Mouse (Mus musculus): Measurements from ENCODE around the gene Yju2. TPM values are rescaled to one million over a fixed set of nuclear protein-coding genes. Genes with fewer than 3 reads are reported as not detected.

Gene Yju2
- polyA plus RNA-seq, 1 experiment from 2014 or later: 28.2 TPM

GRCm38 (mm10) chr17:56010681-56011080, 51.8 kb downstream of the Yju2 start:
- no peak for ATAC-seq
- peaks cover 47% of the 10 kb centered on the region for H3K36me3 ChIP-seq
- H3K9me3 ChIP-seq: no peaks in the 10 kb centered on the region
- peaks cover 39% of the 10 kb centered on the region for H3K4me1 ChIP-seq (replicated peaks)
- peak overlapping the region; percentile 76 for H3K9ac ChIP-seq (replicated peaks)
- H3K4me2 ChIP-seq (replicated peaks): peak overlapping the region; percentile 80
- peak overlapping the region; percentile 55 for H3K4me3 ChIP-seq (replicated peaks)
- WGBS: 10% methylated on average over 9 of the region's 9 CpGs
- H3K27me3 ChIP-seq: no peaks in the 10 kb centered on the region
- no peak overlapping the region for H3K27ac ChIP-seq

- Histone ChIP-seq H3K27me3 (no peaks in the 10 kb centered on the region), H3K4me1 (replicated peaks) (peaks cover 39% of the 10 kb centered on the region), H3K4me2 (replicated peaks) (peak overlapping the region; percentile 80), H3K9me3 (no peaks in the 10 kb centered on the region), H3K27ac (no peak overlapping the region), H3K36me3 (peaks cover 55% of the 10 kb centered on the region), H3K9ac (replicated peaks) (peak overlapping the region; percentile 76), H3K4me3 (replicated peaks) (0 out of 2 replicates have a peak overlapping the region, but pooled peaks have one; percentile 55)
- 87% methylated on average over 7 of the region's 7 CpGs for WGBS
- no peak for ATAC-seq
These were observed 52.5 kb downstream of the Yju2 start for GRCm38 (mm10) chr17:56011441-56011840.

- no peaks in the 10 kb centered on the region for H3K27me3 ChIP-seq
- peaks cover 22% of the 10 kb centered on the region for H3K4me1 ChIP-seq (replicated peaks)
- ATAC-seq: no peak
- H3K4me2 ChIP-seq (replicated peaks): no peak overlapping the region
- no peak overlapping the region for H3K4me3 ChIP-seq (replicated peaks)
- no peak overlapping the region for H3K27ac ChIP-seq
- no peak overlapping the region for H3K9ac ChIP-seq (replicated peaks)
- peaks cover 92% of the 10 kb centered on the region for H3K36me3 ChIP-seq
- no peaks in the 10 kb centered on the region for H3K9me3 ChIP-seq
- WGBS: 97% methylated on average over 9 of the region's 9 CpGs
These were observed 56.4 kb downstream of the Yju2 start for GRCm38 (mm10) chr17:56015293-56015692.

DNA sequence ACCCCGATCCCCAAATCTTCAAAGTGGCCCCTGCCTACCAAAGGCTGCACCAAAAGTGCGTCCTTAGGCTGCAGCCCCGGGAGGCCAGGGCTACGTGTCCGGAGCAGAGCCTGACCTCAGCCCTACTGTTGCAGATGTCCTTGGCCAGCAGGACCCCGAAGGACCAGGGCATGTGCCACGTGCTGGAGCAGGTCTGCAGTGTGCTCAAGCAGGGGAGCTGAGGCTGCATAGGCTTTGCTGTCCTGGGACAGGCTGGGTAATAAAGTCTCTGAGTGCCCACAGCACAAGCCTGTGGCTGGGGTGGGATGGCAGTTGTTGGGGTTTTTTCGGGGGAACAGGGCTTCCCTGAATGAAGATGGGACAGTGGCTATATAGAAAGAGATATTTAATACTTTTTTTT, 57.5 kb downstream of the Yju2 start:
- Histone ChIP-seq H3K27me3 (no peaks in the 10 kb centered on the region), H3K27ac (no peak overlapping the region), H3K4me1 (replicated peaks) (peaks cover 21% of the 10 kb centered on the region), H3K4me3 (replicated peaks) (no peak overlapping the region), H3K9ac (replicated peaks) (no peak overlapping the region), H3K4me2 (replicated peaks) (no peak overlapping the region), H3K9me3 (no peaks in the 10 kb centered on the region), H3K36me3 (peaks cover 85% of the 10 kb centered on the region)
- WGBS: 91% methylated on average over 8 of the region's 8 CpGs
- no peak for ATAC-seq

- WGBS: 87% methylated on average over 15 of the region's 15 CpGs
- Histone ChIP-seq H3K27me3 (no peaks in the 10 kb centered on the region), H3K27ac (peak overlapping the region; percentile 62), H3K4me2 (replicated peaks) (no peak overlapping the region), H3K9ac (replicated peaks) (no peak overlapping the region), H3K4me1 (replicated peaks) (peaks cover 21% of the 10 kb centered on the region), H3K9me3 (no peaks in the 10 kb centered on the region), H3K36me3 (peaks cover 78% of the 10 kb centered on the region), H3K4me3 (replicated peaks) (no peak overlapping the region)
- ATAC-seq: no peak
These were observed 58.2 kb downstream of the Yju2 start for GRCm38 (mm10) chr17:56016793-56017785.

DNA sequence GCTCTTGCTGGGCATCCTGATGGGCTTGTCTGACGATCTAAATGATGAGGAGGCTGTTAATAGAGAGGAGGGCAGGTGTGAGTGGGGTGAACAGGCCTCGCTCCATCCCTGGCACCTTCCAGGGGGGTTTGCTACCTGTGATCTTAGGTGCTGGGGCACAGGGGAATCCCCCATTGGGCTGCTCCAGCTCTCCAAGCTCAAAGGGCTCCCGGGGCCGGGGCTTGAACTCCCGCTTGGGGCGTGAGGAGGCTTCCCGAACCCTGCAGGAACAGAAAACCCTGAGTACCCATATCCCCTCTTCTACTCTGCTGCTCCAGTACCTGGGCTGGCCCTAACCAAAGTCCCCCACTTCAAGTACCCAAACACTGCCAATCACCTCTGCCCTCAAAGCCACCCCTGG, 58.9 kb downstream of the Yju2 start:
- no peak overlapping the region for H3K4me2 ChIP-seq (replicated peaks)
- ATAC-seq: peak; percentile 9
- 93% methylated on average over 7 of the region's 7 CpGs for WGBS
- no peak overlapping the region for H3K9ac ChIP-seq (replicated peaks)
- peaks cover 24% of the 10 kb centered on the region for H3K4me1 ChIP-seq (replicated peaks)
- H3K36me3 ChIP-seq: peaks cover 71% of the 10 kb centered on the region
- peak overlapping the region; percentile 62 for H3K27ac ChIP-seq
- H3K4me3 ChIP-seq (replicated peaks): no peak overlapping the region
- H3K9me3 ChIP-seq: no peaks in the 10 kb centered on the region
- H3K27me3 ChIP-seq: no peaks in the 10 kb centered on the region

Other genes starting within 250 kb of the Yju2 start
- gene Pot1b, start 246.5 kb upstream of the Yju2 start, polyA plus RNA-seq (2015; fragmentation: Nextera tagmentation; extraction: Ambion mirVana): 10.7 and 13.6 TPM in 2 replicates
- 0.10 and 0.17 TPM in 2 replicates for gene Adgre4, start 209.1 kb upstream of the Yju2 start, polyA plus RNA-seq (2015; fragmentation: Nextera tagmentation; extraction: Ambion mirVana)
- 14.5 and 15.2 TPM in 2 replicates for gene Zfp119a, start 80.2 kb upstream of the Yju2 start, polyA plus RNA-seq (2015; fragmentation: Nextera tagmentation; extraction: Ambion mirVana)
- 16.3 and 19.2 TPM in 2 replicates for gene Zfp959, start 67.0 kb upstream of the Yju2 start, polyA plus RNA-seq (2015; fragmentation: Nextera tagmentation; extraction: Ambion mirVana)
- gene Zfp119b, start 9.6 kb upstream of the Yju2 start, polyA plus RNA-seq (2015; fragmentation: Nextera tagmentation; extraction: Ambion mirVana): 9.4 and 9.5 TPM in 2 replicates
- gene Ebi3, start 6.5 kb upstream of the Yju2 start, polyA plus RNA-seq (2015; fragmentation: Nextera tagmentation; extraction: Ambion mirVana): 4.7 and 5.1 TPM in 2 replicates
- gene Shd, start 11.4 kb downstream of the Yju2 start, polyA plus RNA-seq (2015; fragmentation: Nextera tagmentation; extraction: Ambion mirVana): 181 and 184 TPM in 2 replicates
- 135 and 136 TPM in 2 replicates for gene Fsd1, start 27.4 kb downstream of the Yju2 start, polyA plus RNA-seq (2015; fragmentation: Nextera tagmentation; extraction: Ambion mirVana)
- gene Stap2, start 46.5 kb downstream of the Yju2 start, polyA plus RNA-seq (2015; fragmentation: Nextera tagmentation; extraction: Ambion mirVana): 4.6 and 5.0 TPM in 2 replicates
- gene Mpnd, start 46.6 kb downstream of the Yju2 start, polyA plus RNA-seq (2015; fragmentation: Nextera tagmentation; extraction: Ambion mirVana): 159 and 182 TPM in 2 replicates
- gene Sh3gl1, start 77.5 kb downstream of the Yju2 start, polyA plus RNA-seq (2015; fragmentation: Nextera tagmentation; extraction: Ambion mirVana): 113 and 123 TPM in 2 replicates
- gene Chaf1a, start 81.3 kb downstream of the Yju2 start, polyA plus RNA-seq (2015; fragmentation: Nextera tagmentation; extraction: Ambion mirVana): 10.1 and 11.0 TPM in 2 replicates
- gene Ubxn6, start 115.9 kb downstream of the Yju2 start, polyA plus RNA-seq (2015; fragmentation: Nextera tagmentation; extraction: Ambion mirVana): 73.7 and 78.6 TPM in 2 replicates
- gene Hdgfl2, start 120.5 kb downstream of the Yju2 start, polyA plus RNA-seq (2015; fragmentation: Nextera tagmentation; extraction: Ambion mirVana): 156 and 159 TPM in 2 replicates
- gene Plin4, start 150.7 kb downstream of the Yju2 start, polyA plus RNA-seq (2015; fragmentation: Nextera tagmentation; extraction: Ambion mirVana): 0.04 and 0.11 TPM in 2 replicates
- 0.43 and 0.55 TPM in 2 replicates for gene Plin5, start 158.5 kb downstream of the Yju2 start, polyA plus RNA-seq (2015; fragmentation: Nextera tagmentation; extraction: Ambion mirVana)
- 0.15 TPM in 1 of 2 replicates, not detected in the other for gene Lrg1, start 162.9 kb downstream of the Yju2 start, polyA plus RNA-seq (2015; fragmentation: Nextera tagmentation; extraction: Ambion mirVana)
- gene Sema6b, start 181.2 kb downstream of the Yju2 start, polyA plus RNA-seq (2015; fragmentation: Nextera tagmentation; extraction: Ambion mirVana): 7.6 and 10.4 TPM in 2 replicates
- gene Tnfaip8l1, start 203.4 kb downstream of the Yju2 start, polyA plus RNA-seq (2015; fragmentation: Nextera tagmentation; extraction: Ambion mirVana): 8.2 and 8.7 TPM in 2 replicates
- gene Mydgf, start 224.8 kb downstream of the Yju2 start, polyA plus RNA-seq (2015; fragmentation: Nextera tagmentation; extraction: Ambion mirVana): 64.6 and 68.4 TPM in 2 replicates